Mouse (Mus musculus) cortical plate, adult 2 months (tissue): ENCODE results near the gene Etv3.

Source experiments
- CTCF ChIP-seq: fragments of 200-500 bp; IDR thresholded peaks from 2 replicates; pipeline ENCODE4 v1.5.1; 2011; ENCODE audit warnings: mild to moderate bottlenecking, control low read depth, low read length; ENCODE audit not compliant: insufficient read depth; ENCODE audit errors: extremely low read depth
- POLR2A ChIP-seq: fragments of 200-500 bp; IDR thresholded peaks from 2 replicates; pipeline ENCODE4 v1.6.1; 2011; ENCODE audit warnings: mild to moderate bottlenecking, low read length, control low read depth; ENCODE audit not compliant: insufficient read depth; ENCODE audit errors: extremely low read depth

- TF ChIP-seq CTCF: no peak
- no peak for TF ChIP-seq POLR2A
These were observed 13.0 kb upstream of the Etv3 start for GRCm38 (mm10) chr3:87511971-87512765.
